Mouse (Mus musculus) lung, embryonic 16.5 days (tissue): ENCODE results near the gene Nek9. TPM values are rescaled to one million over a fixed set of nuclear protein-coding genes. Genes with fewer than 3 reads are reported as not detected.

Experiments
- ATAC-seq: fragments of 200-750 bp; cut with Nextera tagmentation; 2 replicates; pipeline ENCODE4 v1.8.0; 2017; ENCODE audit warnings: low read depth, mild to moderate bottlenecking, moderate library complexity
- H3K27ac ChIP-seq: fragments of 300-500 bp; sonication (generic); 2 replicates; pipeline ENCODE4 v1.5.1; 2014; ENCODE audit warnings: mild to moderate bottlenecking, control low read depth, low read length
- H3K27me3 ChIP-seq: fragments of 300-500 bp; sonication (generic); 2 replicates; pipeline ENCODE4 v1.6.1; 2014; ENCODE audit warnings: low read depth, low read length, mixed read lengths; ENCODE audit not compliant: control insufficient read depth, insufficient read depth
- H3K36me3 ChIP-seq: fragments of 300-500 bp; sonication (generic); 2 replicates; pipeline ENCODE4 v1.6.1; 2014; ENCODE audit warnings: low read length; ENCODE audit not compliant: control insufficient read depth, insufficient read depth
- H3K4me1 ChIP-seq: fragments of 300-500 bp; sonication (generic); replicated peaks from 2 replicates; pipeline ENCODE4 v1.6.1; 2014; ENCODE audit warnings: low read length, mixed read lengths; ENCODE audit not compliant: control insufficient read depth, insufficient read depth
- H3K4me2 ChIP-seq: fragments of 300-500 bp; sonication (generic); 2 replicates; pipeline ENCODE4 v1.6.1; 2014; ENCODE audit warnings: low read depth, low read length, control low read depth
- H3K4me3 ChIP-seq: fragments of 300-500 bp; sonication (generic); 2 replicates; pipeline ENCODE4 v1.5.1; 2014; ENCODE audit warnings: mild to moderate bottlenecking, low read length, control low read depth
- H3K9ac ChIP-seq: fragments of 300-500 bp; sonication (generic); 2 replicates; pipeline ENCODE4 v1.6.1; 2014; ENCODE audit warnings: low read length, control low read depth
- H3K9me3 ChIP-seq: fragments of 300-500 bp; sonication (generic); 2 replicates; pipeline ENCODE4 v1.6.1; 2016; ENCODE audit warnings: low read length; ENCODE audit not compliant: control insufficient read depth
- WGBS: fragments of 180-500 bp; shearing (Covaris S2); extraction: QIAGEN DNeasy Blood & Tissue Kit; methylation state at CpG from one replicate; pipeline ENCODE4 v1.1.7; 2014; 5-methylcytosine and 5-hydroxymethylcytosine counted together
- polyA plus RNA-seq: library from polyadenylated mRNA; unstranded; fragments of >200 nt; fragmentation: Nextera tagmentation; extraction: Ambion mirVana; gene quantifications from 2 replicates; pipeline ENCODE4 v1.2.1, GENCODE M21; 2015

Gene Nek9
- polyA plus RNA-seq, 1 experiment from 2014 or later = 20.9 TPM

DNA sequence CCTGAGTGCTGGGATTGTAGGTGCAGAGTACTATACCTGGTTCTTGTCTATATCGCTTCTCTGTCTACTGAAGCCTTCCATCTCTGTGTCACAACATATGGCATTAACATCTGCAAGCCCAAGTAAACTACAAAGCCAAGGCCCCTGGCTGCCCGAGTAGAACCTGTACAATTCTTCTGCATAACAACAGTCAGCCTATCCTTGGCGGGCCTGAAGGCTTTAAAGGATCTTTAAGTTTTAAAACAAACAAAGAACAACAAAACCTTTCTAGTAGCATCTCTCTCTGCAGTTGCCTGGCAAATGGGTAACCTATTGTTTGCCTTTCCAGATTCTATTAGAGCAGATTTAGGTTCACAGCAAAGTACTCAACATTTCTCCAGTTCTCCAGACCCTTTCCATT is 14.9 kb upstream of the Nek9 start:
- Histone ChIP-seq H3K4me3 (no peak overlapping the region), H3K36me3 (peaks cover 15% of the 10 kb centered on the region), H3K27me3 (no peaks in the 10 kb centered on the region), H3K4me1 (peaks cover 2% of the 10 kb centered on the region; the same call in 1 of the 2 replicates), H3K9ac (no peak overlapping the region), H3K4me2 (no peak overlapping the region), H3K9me3 (no peaks in the 10 kb centered on the region), H3K27ac (no peak overlapping the region)
- 66% methylated on average over 3 of the region's 3 CpGs for WGBS
- no peak for ATAC-seq

DNA sequence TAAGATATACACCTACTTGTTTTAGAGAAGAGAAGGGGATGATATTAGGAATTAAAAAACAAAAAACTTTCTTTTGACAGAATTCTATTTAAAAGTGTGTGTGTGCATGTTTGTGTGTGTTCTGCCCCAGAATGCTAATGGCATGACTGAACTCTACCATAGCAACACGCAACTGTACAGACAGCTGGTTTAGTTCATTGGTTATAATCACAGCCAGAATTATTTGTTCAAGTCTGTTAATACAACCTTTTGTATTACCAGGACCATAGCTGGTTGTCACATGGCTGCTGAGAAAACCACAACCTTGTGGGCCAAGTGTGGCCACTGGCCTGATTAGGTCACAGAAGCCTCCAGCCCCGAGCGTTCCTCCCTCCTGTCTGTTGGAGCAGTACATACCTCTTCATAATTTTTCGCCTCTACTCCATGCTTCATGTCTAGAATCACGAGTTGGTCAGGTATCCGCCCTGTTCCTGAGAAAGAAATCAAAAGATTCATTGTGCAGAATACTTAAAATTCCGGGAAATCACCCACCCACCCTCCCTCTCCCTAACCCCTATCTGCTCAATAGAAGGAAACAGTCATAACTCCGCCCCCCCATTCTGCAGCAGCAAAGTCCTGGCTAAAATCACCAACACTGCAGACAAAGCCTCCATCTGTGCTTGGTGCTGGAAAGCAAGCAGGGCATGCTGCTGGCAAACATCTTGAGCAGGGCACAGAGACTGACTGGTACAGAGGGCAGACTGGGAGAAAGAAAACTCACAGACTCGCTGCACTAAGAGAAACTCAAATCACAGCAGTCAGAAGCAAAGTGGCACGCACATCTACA is 11.5 kb upstream of the Nek9 start:
- no peaks in the 10 kb centered on the region for H3K27me3 ChIP-seq
- H3K4me2 ChIP-seq = no peak overlapping the region
- WGBS = 53% methylated on average over 10 of the region's 10 CpGs
- peak overlapping the region; percentile 78 for H3K27ac ChIP-seq
- H3K36me3 ChIP-seq = peaks cover 15% of the 10 kb centered on the region
- H3K4me1 ChIP-seq = peaks cover 2% of the 10 kb centered on the region; the same call in 1 of the 2 replicates
- peak; percentile 65 for ATAC-seq
- no peak overlapping the region for H3K9ac ChIP-seq
- no peak overlapping the region for H3K4me3 ChIP-seq
- no peaks in the 10 kb centered on the region for H3K9me3 ChIP-seq

DNA sequence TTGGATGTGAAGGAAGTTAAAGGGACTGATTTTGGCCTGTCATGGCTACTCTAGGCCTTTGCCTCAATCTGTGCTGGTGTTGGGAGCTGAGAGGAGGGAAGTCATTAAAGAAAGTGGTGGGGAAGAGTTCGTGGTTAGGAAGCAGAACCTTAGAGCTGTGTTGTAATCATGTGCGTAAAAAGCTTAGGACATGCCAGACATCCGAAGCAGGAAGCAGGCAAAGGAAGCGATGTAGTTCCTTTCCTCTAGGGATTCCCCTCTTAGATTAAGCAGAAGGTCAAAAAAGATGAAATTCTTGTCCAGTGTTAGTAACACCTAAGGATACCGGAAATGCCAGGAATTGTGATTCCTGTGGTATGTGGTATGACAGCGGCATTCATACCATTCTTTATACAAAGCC is 9.2 kb upstream of the Nek9 start:
- H3K36me3 ChIP-seq = peaks cover 9% of the 10 kb centered on the region
- H3K4me2 ChIP-seq = no peak overlapping the region
- 65% methylated on average over 6 of the region's 6 CpGs for WGBS
- no peaks in the 10 kb centered on the region for H3K9me3 ChIP-seq
- no peaks in the 10 kb centered on the region for H3K27me3 ChIP-seq
- peak overlapping the region; percentile 47 for H3K27ac ChIP-seq
- ATAC-seq = no peak
- no peak overlapping the region for H3K9ac ChIP-seq
- H3K4me3 ChIP-seq = no peak overlapping the region
- H3K4me1 ChIP-seq = peaks cover 2% of the 10 kb centered on the region; the same call in 1 of the 2 replicates

DNA sequence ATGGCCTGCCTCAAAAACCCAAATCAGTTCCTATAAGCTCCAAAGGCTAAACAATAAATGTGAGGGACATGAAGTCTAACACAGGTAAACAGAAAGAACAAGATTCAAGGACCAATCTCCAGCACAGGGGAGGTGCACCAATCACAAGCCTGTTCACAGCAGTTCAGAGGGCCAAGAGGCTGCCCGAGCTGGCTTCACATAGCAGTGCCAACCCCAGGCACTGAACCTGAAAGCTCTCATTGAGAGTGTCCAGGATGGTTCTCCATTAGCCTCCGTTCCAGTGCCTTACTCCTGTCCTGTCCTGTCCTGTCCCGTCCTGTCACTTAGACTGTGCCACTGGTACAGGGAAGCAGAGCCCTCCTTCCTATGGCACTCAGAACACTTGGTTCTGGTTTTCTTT is 8.0 kb upstream of the Nek9 start:
- Histone ChIP-seq H3K27ac (peak overlapping the region; percentile 20; the same call in 1 of the 2 replicates), H3K4me2 (no peak overlapping the region), H3K9ac (no peak overlapping the region), H3K27me3 (no peaks in the 10 kb centered on the region), H3K9me3 (no peaks in the 10 kb centered on the region), H3K4me1 (peaks cover 2% of the 10 kb centered on the region; the same call in 1 of the 2 replicates), H3K4me3 (no peak overlapping the region), H3K36me3 (peaks cover 6% of the 10 kb centered on the region)
- no peak for ATAC-seq
- WGBS = 71% methylated on average over 3 of the region's 3 CpGs

DNA sequence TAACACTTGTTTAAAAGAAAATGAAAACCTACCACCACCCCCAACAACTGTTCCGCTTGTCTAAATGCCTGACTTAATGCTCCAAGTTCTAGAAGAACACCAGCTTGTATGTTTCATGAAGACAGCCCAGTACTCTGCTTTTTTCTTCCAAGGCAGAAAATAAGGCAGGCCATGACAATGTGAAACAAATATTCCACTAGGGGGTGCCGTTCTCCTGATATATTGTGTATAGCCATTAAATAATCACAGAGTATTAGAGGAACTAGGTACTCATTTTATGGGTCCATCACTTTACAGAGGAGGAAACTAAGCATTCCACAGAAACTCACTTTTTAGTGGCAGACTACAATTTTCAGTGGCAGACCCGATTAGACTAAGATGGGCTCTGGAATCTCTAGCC is 7.2 kb upstream of the Nek9 start:
- ATAC-seq = peak; percentile 59
- Histone ChIP-seq H3K27ac (no peak overlapping the region), H3K4me1 (peaks cover 2% of the 10 kb centered on the region; the same call in 1 of the 2 replicates), H3K9ac (no peak overlapping the region), H3K9me3 (no peaks in the 10 kb centered on the region), H3K36me3 (peaks cover 8% of the 10 kb centered on the region), H3K4me2 (no peak overlapping the region), H3K4me3 (no peak overlapping the region), H3K27me3 (no peaks in the 10 kb centered on the region)
- 49% methylated on average over 3 of the region's 3 CpGs for WGBS

DNA sequence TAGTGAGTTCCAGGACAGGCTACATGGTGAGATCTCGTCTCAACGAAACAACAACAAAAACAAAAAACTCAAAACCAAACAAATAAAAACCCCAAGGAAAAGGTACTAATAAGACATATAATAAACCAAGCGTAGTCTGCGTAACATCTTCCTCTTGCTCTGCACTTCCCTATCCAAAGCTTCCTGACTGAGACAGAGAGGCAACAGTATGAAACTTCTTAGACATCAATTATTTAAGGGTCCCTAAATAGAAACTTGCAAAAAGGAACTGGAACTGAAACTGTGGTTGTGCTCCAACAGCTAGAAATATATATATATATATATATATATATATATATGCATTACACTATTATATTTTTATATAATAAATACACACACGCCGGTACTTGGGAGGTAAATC is 6.4 kb upstream of the Nek9 start:
- peaks cover 8% of the 10 kb centered on the region for H3K36me3 ChIP-seq
- H3K9me3 ChIP-seq = no peaks in the 10 kb centered on the region
- 93% methylated on average over 6 of the region's 6 CpGs for WGBS

DNA sequence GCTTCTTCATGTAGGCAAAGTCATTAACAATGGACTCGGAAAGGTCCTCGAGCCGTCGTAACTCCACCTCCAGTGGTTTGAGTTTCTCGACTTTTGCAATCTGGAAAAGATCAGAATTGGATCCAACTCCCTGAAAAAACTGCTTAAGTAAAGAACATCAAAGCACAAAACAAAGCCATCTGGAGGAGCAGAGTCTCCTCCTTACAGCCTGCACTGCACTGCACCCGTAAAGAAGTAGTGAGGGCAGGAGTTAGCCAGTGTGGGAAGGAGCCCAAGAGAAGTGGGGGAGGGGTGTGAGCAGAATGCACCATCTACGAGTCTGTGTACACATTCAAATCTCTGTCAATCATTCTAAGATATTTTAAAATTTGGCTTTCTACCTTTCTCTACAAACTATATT is 5.1 kb upstream of the Nek9 start:
- peaks cover 5% of the 10 kb centered on the region for H3K36me3 ChIP-seq
- ATAC-seq = no peak
- no peak overlapping the region for H3K9ac ChIP-seq
- H3K9me3 ChIP-seq = no peaks in the 10 kb centered on the region
- no peak overlapping the region for H3K4me2 ChIP-seq
- H3K27me3 ChIP-seq = no peaks in the 10 kb centered on the region
- 59% methylated on average over 7 of the region's 7 CpGs for WGBS
- no peak overlapping the region for H3K4me3 ChIP-seq
- H3K4me1 ChIP-seq = peaks cover 3% of the 10 kb centered on the region; the same call in 1 of the 2 replicates
- no peak overlapping the region for H3K27ac ChIP-seq

More for the DNA sequence above, 6.4 kb upstream of the Nek9 start:
- no peak overlapping the region for H3K4me3 ChIP-seq
- H3K9ac ChIP-seq = no peak overlapping the region
- ATAC-seq = no peak
- no peaks in the 10 kb centered on the region for H3K27me3 ChIP-seq
- no peak overlapping the region for H3K4me2 ChIP-seq
- H3K4me1 ChIP-seq = no peaks in the 10 kb centered on the region
- H3K27ac ChIP-seq = no peak overlapping the region

DNA sequence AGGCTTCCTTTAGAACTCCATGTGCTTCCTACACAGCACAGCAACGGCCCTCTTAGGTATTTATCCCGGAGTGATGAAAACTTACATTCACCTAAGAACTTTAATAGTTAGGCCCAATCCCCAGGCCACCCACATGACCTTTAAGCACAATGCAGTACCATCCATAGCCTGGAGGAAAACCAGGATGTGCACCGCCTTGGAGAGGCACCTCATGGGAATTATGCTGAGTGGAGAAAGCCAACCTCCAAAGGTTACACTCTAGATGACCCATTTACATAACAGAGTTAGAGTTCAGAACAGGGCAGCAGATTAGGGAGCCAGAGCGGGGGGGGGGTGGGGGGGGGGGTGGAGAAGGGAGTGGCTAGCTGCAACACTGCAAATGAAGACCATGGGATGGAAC is 3.1 kb upstream of the Nek9 start:
- Histone ChIP-seq H3K36me3 (peaks cover 5% of the 10 kb centered on the region), H3K4me3 (no peak overlapping the region), H3K4me2 (no peak overlapping the region), H3K27me3 (no peaks in the 10 kb centered on the region), H3K9me3 (no peaks in the 10 kb centered on the region), H3K4me1 (peaks cover 15% of the 10 kb centered on the region; the same call in 1 of the 2 replicates), H3K27ac (no peak overlapping the region), H3K9ac (no peak overlapping the region)
- WGBS = 82% methylated on average over 4 of the region's 4 CpGs
- ATAC-seq = no peak

DNA sequence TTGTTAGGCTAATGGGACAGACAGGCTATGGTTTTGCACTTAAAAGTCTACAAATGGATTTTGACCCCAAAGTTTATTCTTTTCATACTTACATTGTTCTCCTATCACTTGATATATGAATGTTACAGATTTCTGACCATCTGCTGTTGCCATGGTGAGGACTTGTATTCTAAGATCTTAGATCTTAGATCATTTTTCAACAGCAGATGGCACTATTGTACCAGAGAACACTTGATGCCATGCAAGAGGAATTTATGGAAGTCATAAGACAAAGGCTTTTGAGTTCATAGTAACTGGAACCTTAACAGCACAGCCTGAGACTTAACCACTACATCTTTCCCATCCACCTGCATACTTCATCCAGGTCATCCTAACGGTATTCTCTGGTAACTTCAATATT is 2.0 kb upstream of the Nek9 start:
- H3K9ac ChIP-seq = no peak overlapping the region
- H3K9me3 ChIP-seq = no peaks in the 10 kb centered on the region
- ATAC-seq = peak; percentile 16; the same call in 1 of the 2 replicates
- peaks cover 6% of the 10 kb centered on the region for H3K36me3 ChIP-seq
- no peak overlapping the region for H3K4me2 ChIP-seq
- H3K27me3 ChIP-seq = no peaks in the 10 kb centered on the region
- peaks cover 15% of the 10 kb centered on the region; the same call in 1 of the 2 replicates for H3K4me1 ChIP-seq
- no peak overlapping the region for H3K4me3 ChIP-seq
- no peak overlapping the region for H3K27ac ChIP-seq
- 23% methylated on average over 1 of the region's 1 CpGs for WGBS
